Mouse (Mus musculus) embryonic facial prominence, embryonic 14.5 days (tissue): ENCODE data around the gene Arhgap10. TPM values are rescaled to one million over a fixed set of nuclear protein-coding genes. Genes with fewer than 3 reads are reported as not detected.
A peak's percentile ranks its signal among the peaks of the same experiment; 100 is the strongest.

ENCODE experiments used
- ATAC-seq: fragments of 200-750 bp; cut with Nextera tagmentation; 2 replicates; pipeline ENCODE4 v1.8.0; 2017; ENCODE audit warnings: low read depth, moderate number of reproducible peaks, moderate TSS enrichment
- DNase-seq: peaks from one replicate; pipeline ENCODE4 v3.0.0-alpha.2; 2015; ENCODE audit warnings: low spot score
- H3K27ac ChIP-seq: fragments of 300-500 bp; sonication (generic); replicated peaks from 2 replicates; pipeline ENCODE4 v1.5.1; 2014; ENCODE audit warnings: low read depth, mild to moderate bottlenecking, low read length, moderate library complexity
- H3K27me3 ChIP-seq: fragments of 300-500 bp; sonication (generic); replicated peaks from 2 replicates; pipeline ENCODE4 v1.6.1; 2014; ENCODE audit warnings: low read length; ENCODE audit not compliant: control insufficient read depth, insufficient read depth
- H3K36me3 ChIP-seq: fragments of 300-500 bp; sonication (generic); 2 replicates; pipeline ENCODE4 v1.6.1; 2014; ENCODE audit warnings: low read length, mixed read lengths; ENCODE audit not compliant: control insufficient read depth, insufficient read depth
- H3K4me1 ChIP-seq: fragments of 300-500 bp; sonication (generic); 2 replicates; pipeline ENCODE4 v1.6.1; 2014; ENCODE audit warnings: antibody characterized with exemption, low read length; ENCODE audit not compliant: control insufficient read depth, insufficient read depth
- H3K4me2 ChIP-seq: fragments of 300-500 bp; sonication (generic); 2 replicates; pipeline ENCODE4 v1.6.1; 2014; ENCODE audit warnings: low read depth, mild to moderate bottlenecking, low read length, moderate library complexity, mixed read lengths
- H3K4me3 ChIP-seq: fragments of 300-500 bp; sonication (generic); 2 replicates; pipeline ENCODE4 v1.5.1; 2014; ENCODE audit warnings: low read depth, mild to moderate bottlenecking, low read length
- H3K9ac ChIP-seq: fragments of 300-500 bp; sonication (generic); 2 replicates; pipeline ENCODE4 v1.6.1; 2014; ENCODE audit warnings: low read depth, mild to moderate bottlenecking, low read length, moderate library complexity, mixed read lengths
- H3K9me3 ChIP-seq: fragments of 300-500 bp; sonication (generic); 2 replicates; pipeline ENCODE4 v1.6.1; 2016; ENCODE audit warnings: low read length; ENCODE audit not compliant: control insufficient read depth
- WGBS: fragments of 180-500 bp; shearing (Covaris S2); extraction: QIAGEN DNeasy Blood & Tissue Kit; methylation state at CpG from one replicate; pipeline ENCODE4 v1.1.7; 2014; 5-methylcytosine and 5-hydroxymethylcytosine counted together
- polyA plus RNA-seq: library from polyadenylated mRNA; unstranded; fragments of >200 nt; fragmentation: Nextera tagmentation; extraction: Ambion mirVana; gene quantifications from 2 replicates; pipeline ENCODE4 v1.2.1, GENCODE M21; 2014

The Arhgap10 gene
- polyA plus RNA-seq, 1 experiment from 2014 or later = 25.9 TPM

- no peak overlapping the region for H3K27ac ChIP-seq
- H3K27me3 ChIP-seq = no peaks in the 10 kb centered on the region
- WGBS = 63% methylated on average over 11 of the region's 11 CpGs
- DNase-seq = no peak
- H3K4me3 ChIP-seq = no peak overlapping the region
- peaks cover 7% of the 10 kb centered on the region; the same call in 1 of the 2 replicates for H3K4me1 ChIP-seq
- peaks cover 14% of the 10 kb centered on the region for H3K36me3 ChIP-seq
- H3K9ac ChIP-seq = no peak overlapping the region
- H3K9me3 ChIP-seq = no peaks in the 10 kb centered on the region
- H3K4me2 ChIP-seq = no peak overlapping the region
- no peak for ATAC-seq
Observed at GRCm38 (mm10) chr8:77379300-77379699, 138.5 kb downstream of the Arhgap10 start.

GRCm38 (mm10) chr8:77376451-77376853 is 141.3 kb downstream of the Arhgap10 start:
- WGBS = 16% methylated on average over 5 of the region's 5 CpGs
- Histone ChIP-seq H3K27me3 (no peaks in the 10 kb centered on the region), H3K4me1 (peaks cover 7% of the 10 kb centered on the region; the same call in 1 of the 2 replicates), H3K9me3 (no peaks in the 10 kb centered on the region), H3K36me3 (peaks cover 11% of the 10 kb centered on the region), H3K4me3 (no peak overlapping the region), H3K27ac (no peak overlapping the region), H3K9ac (no peak overlapping the region), H3K4me2 (no peak overlapping the region)
- DNase-seq (peak; percentile 64), ATAC-seq (0 out of 2 replicates have a peak, but pooled peaks have one; percentile 39)

GRCm38 (mm10) chr8:77375999-77376398 is 141.8 kb downstream of the Arhgap10 start:
- H3K9ac ChIP-seq = no peak overlapping the region
- WGBS = 85% methylated on average over 2 of the region's 2 CpGs
- no peaks in the 10 kb centered on the region for H3K27me3 ChIP-seq
- no peak for DNase-seq
- H3K27ac ChIP-seq = no peak overlapping the region
- peaks cover 7% of the 10 kb centered on the region; the same call in 1 of the 2 replicates for H3K4me1 ChIP-seq
- H3K36me3 ChIP-seq = peaks cover 7% of the 10 kb centered on the region
- H3K4me3 ChIP-seq = no peak overlapping the region
- no peaks in the 10 kb centered on the region for H3K9me3 ChIP-seq
- H3K4me2 ChIP-seq = no peak overlapping the region
- no peak for ATAC-seq

GRCm38 (mm10) chr8:77371006-77371405 is 146.7 kb downstream of the Arhgap10 start:
- ATAC-seq = no peak
- no peak overlapping the region for H3K9ac ChIP-seq
- 87% methylated on average over 6 of the region's 6 CpGs for WGBS
- H3K27ac ChIP-seq = no peak overlapping the region
- no peak overlapping the region for H3K4me2 ChIP-seq
- H3K4me3 ChIP-seq = no peak overlapping the region
- no peaks in the 10 kb centered on the region for H3K27me3 ChIP-seq
- H3K4me1 ChIP-seq = 0 out of 2 replicates have a peak, but pooled peaks cover 5% of the 10 kb centered on the region
- H3K9me3 ChIP-seq = no peaks in the 10 kb centered on the region
- 0 out of 2 replicates have a peak, but pooled peaks cover 6% of the 10 kb centered on the region for H3K36me3 ChIP-seq
- DNase-seq = no peak

GRCm38 (mm10) chr8:77370308-77370707 is 147.4 kb downstream of the Arhgap10 start:
- 12% methylated on average over 2 of the region's 2 CpGs for WGBS
- H3K36me3 ChIP-seq = 0 out of 2 replicates have a peak, but pooled peaks cover 6% of the 10 kb centered on the region
- no peak overlapping the region for H3K4me2 ChIP-seq
- H3K9me3 ChIP-seq = no peaks in the 10 kb centered on the region
- peak; percentile 42 for DNase-seq
- no peak overlapping the region; the same call in 1 of the 2 replicates for H3K27ac ChIP-seq
- H3K27me3 ChIP-seq = no peaks in the 10 kb centered on the region
- H3K4me1 ChIP-seq = 0 out of 2 replicates have a peak, but pooled peaks cover 5% of the 10 kb centered on the region
- H3K4me3 ChIP-seq = no peak overlapping the region
- H3K9ac ChIP-seq = no peak overlapping the region
- ATAC-seq = no peak

- DNase-seq = no peak
- Histone ChIP-seq H3K36me3 (0 out of 2 replicates have a peak, but pooled peaks cover 6% of the 10 kb centered on the region), H3K27ac (no peak overlapping the region), H3K4me1 (0 out of 2 replicates have a peak, but pooled peaks cover 5% of the 10 kb centered on the region), H3K4me3 (no peak overlapping the region), H3K9me3 (no peaks in the 10 kb centered on the region), H3K4me2 (no peak overlapping the region), H3K27me3 (no peaks in the 10 kb centered on the region), H3K9ac (no peak overlapping the region)
- WGBS = 76% methylated on average over 7 of the region's 7 CpGs
- no peak for ATAC-seq
Observed at GRCm38 (mm10) chr8:77369671-77370070, 148.1 kb downstream of the Arhgap10 start.

GRCm38 (mm10) chr8:77367091-77367490 is 150.7 kb downstream of the Arhgap10 start:
- Histone ChIP-seq H3K27ac (no peak overlapping the region), H3K4me3 (no peak overlapping the region), H3K4me1 (peaks cover 16% of the 10 kb centered on the region; the same call in 1 of the 2 replicates), H3K9me3 (no peaks in the 10 kb centered on the region), H3K9ac (no peak overlapping the region), H3K27me3 (no peaks in the 10 kb centered on the region), H3K4me2 (no peak overlapping the region), H3K36me3 (0 out of 2 replicates have a peak, but pooled peaks cover 5% of the 10 kb centered on the region)
- DNase-seq = peak; percentile 51
- WGBS = 61% methylated on average over 3 of the region's 3 CpGs
- no peak for ATAC-seq

- 81% methylated on average over 4 of the region's 4 CpGs for WGBS
- H3K4me3 ChIP-seq = no peak overlapping the region
- 0 out of 2 replicates have a peak, but pooled peaks cover 5% of the 10 kb centered on the region for H3K36me3 ChIP-seq
- ATAC-seq (no peak), DNase-seq (no peak)
- no peak overlapping the region for H3K27ac ChIP-seq
- no peaks in the 10 kb centered on the region for H3K9me3 ChIP-seq
- peaks cover 16% of the 10 kb centered on the region; the same call in 1 of the 2 replicates for H3K4me1 ChIP-seq
- H3K4me2 ChIP-seq = no peak overlapping the region
- no peak overlapping the region for H3K9ac ChIP-seq
- H3K27me3 ChIP-seq = no peaks in the 10 kb centered on the region
Observed at GRCm38 (mm10) chr8:77366446-77366845, 151.3 kb downstream of the Arhgap10 start.

GRCm38 (mm10) chr8:77365990-77366389 is 151.8 kb downstream of the Arhgap10 start:
- DNase-seq (no peak), ATAC-seq (no peak)
- Histone ChIP-seq H3K9ac (no peak overlapping the region), H3K4me2 (no peak overlapping the region), H3K27ac (no peak overlapping the region), H3K4me3 (no peak overlapping the region), H3K27me3 (no peaks in the 10 kb centered on the region), H3K4me1 (peaks cover 16% of the 10 kb centered on the region; the same call in 1 of the 2 replicates), H3K9me3 (no peaks in the 10 kb centered on the region), H3K36me3 (0 out of 2 replicates have a peak, but pooled peaks cover 5% of the 10 kb centered on the region)
- WGBS = 72% methylated on average over 6 of the region's 6 CpGs
